Mouse (Mus musculus): ENCODE results near the gene Midn.

DNA sequence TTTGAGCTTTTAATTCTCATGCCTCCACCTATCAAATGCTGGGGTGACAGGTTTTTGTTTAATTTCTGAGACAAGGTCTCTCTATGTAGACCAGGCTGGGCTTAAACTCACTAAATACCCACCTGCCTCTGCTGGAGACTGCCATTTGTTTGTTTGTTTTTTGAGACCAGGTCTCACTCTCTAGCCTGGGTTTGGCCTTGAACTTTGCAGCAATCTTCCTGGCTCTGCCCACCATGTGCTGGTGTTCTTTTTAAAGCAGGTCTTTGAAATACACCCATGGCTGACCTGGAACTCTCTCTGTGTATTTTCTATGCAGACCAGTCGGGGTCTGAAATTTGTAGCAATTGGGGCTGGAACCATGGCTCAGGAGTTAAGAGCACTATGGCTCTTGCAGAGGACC lies 12.4 kb upstream of the Midn start:
- no peak for TF ChIP-seq CTCF (IDR thresholded peaks at IDR 0.05; ENCODE audit: borderline replicate concordance, insufficient read depth, low read depth, low read length)
- TF ChIP-seq POLR2A (IDR thresholded peaks at IDR 0.05; ENCODE audit: borderline replicate concordance, insufficient read depth, low read length): no peak
